Comparison of ENCODE assay signal across 22 mouse cellular contexts in genomic region chr17:50904463-50904862, GRCm38 (mm10).
DNase-seq lines count a peak whose midpoint lies in the region; ATAC-seq lines count a peak whose summit lies in the region.
"Had no signal": no experiment of that assay in that cellular context is flagged by ENCODE, and none has a peak within 500 bp of the region (broad histone marks: within the 10 kb centered on the region; RNA-seq: fewer than 3 reads in every experiment).

No protein-coding gene starts in this region.

- H3K4me2 ChIP-seq in liver, embryonic 11.5 days: no peak overlapping the region
- no peak overlapping the region for H3K4me2 ChIP-seq in liver, embryonic 13.5 days
- H3K4me2 ChIP-seq in liver, embryonic 16.5 days (ENCODE audit: low read depth, low read length): no peak overlapping the region
- H3K4me2 ChIP-seq in hindbrain, embryonic 11.5 days (replicated peaks; ENCODE audit: low read depth, low read length): no peak overlapping the region
- H3K4me2 ChIP-seq: forebrain, embryonic 13.5 days; heart, embryonic 11.5 days; hindbrain, embryonic 14.5 days had no signal

- WGBS in liver, embryonic 11.5 days: 74% methylated on average over 3 of the region's 3 CpGs
- WGBS in liver, embryonic 13.5 days (ENCODE audit: insufficient replicate concordance): 65% methylated on average over 3 of the region's 3 CpGs
- WGBS in liver, embryonic 16.5 days (ENCODE audit: insufficient replicate concordance): 56% methylated on average over 3 of the region's 3 CpGs
- WGBS in hindbrain, embryonic 11.5 days: 85% methylated on average over 3 of the region's 3 CpGs

- DNase-seq in liver, embryonic 11.5 days (ENCODE audit: low spot score): no peak
- no peak for DNase-seq in liver
- DNase-seq in liver, embryonic 13.5 days: peak; percentile 10
- DNase-seq in right cerebral cortex, postnatal 4 days: no peak
- no peak for DNase-seq in hindbrain, embryonic 11.5 days (ENCODE audit: low spot score)
- DNase-seq in layer of hippocampus, adult 9-11 months: no peak
- DNase-seq: adrenal gland, adult 8-10 months; adrenal gland, postnatal 25 days; cerebellum, adult 11 months; cerebellum, adult 8-10 months; cerebellum, postnatal 14 days; gastrocnemius, adult 2 months; gastrocnemius, postnatal 14 days; heart, adult 11 months had no signal

- peak; percentile 82 for ATAC-seq in liver, embryonic 11.5 days (replicated peaks; ENCODE audit: low FRiP score)
- ATAC-seq in liver, embryonic 13.5 days (ENCODE audit: low read depth): peak; percentile 90
- ATAC-seq in liver, embryonic 16.5 days (ENCODE audit: low read depth): peak; percentile 69
- no peak for ATAC-seq in hindbrain, embryonic 11.5 days (ENCODE audit: low FRiP score)
- ATAC-seq: activated CD4-positive, CD25-positive, alpha-beta regulatory T cell, adult 4 months; forebrain, embryonic 13.5 days; forebrain, embryonic 16.5 days; hindbrain, postnatal 0 days had no signal

- H3K27ac ChIP-seq in liver, embryonic 11.5 days (ENCODE audit: low read depth, low read length): no peak overlapping the region
- no peak overlapping the region for H3K27ac ChIP-seq in liver, embryonic 13.5 days
- H3K27ac ChIP-seq in liver, embryonic 16.5 days (ENCODE audit: low read length): no peak overlapping the region
- H3K27ac ChIP-seq in hindbrain, embryonic 11.5 days (ENCODE audit: low read depth, low read length): no peak overlapping the region
- H3K27ac ChIP-seq: forebrain, embryonic 10.5 days; forebrain, embryonic 13.5 days; gastrocnemius, adult 2 months; hindbrain, embryonic 14.5 days; hindbrain, postnatal 0 days had no signal

- no peak overlapping the region for H3K4me3 ChIP-seq in liver, embryonic 11.5 days (ENCODE audit: low read depth, low read length)
- no peak overlapping the region for H3K4me3 ChIP-seq in liver, embryonic 13.5 days (replicated peaks)
- no peak overlapping the region for H3K4me3 ChIP-seq in liver, embryonic 16.5 days (ENCODE audit: low read depth, low read length)
- no peak overlapping the region for H3K4me3 ChIP-seq in hindbrain, embryonic 11.5 days (ENCODE audit: low read depth, low read length)
- H3K4me3 ChIP-seq: forebrain, embryonic 10.5 days; forebrain, embryonic 13.5 days; gastrocnemius, adult 2 months had no signal

- H3K9ac ChIP-seq in liver, embryonic 11.5 days (ENCODE audit: low read depth, low read length): no peak overlapping the region
- no peak overlapping the region for H3K9ac ChIP-seq in liver, embryonic 13.5 days
- H3K9ac ChIP-seq in liver, embryonic 16.5 days (ENCODE audit: low read depth, low read length): no peak overlapping the region
- no peak overlapping the region for H3K9ac ChIP-seq in hindbrain, embryonic 11.5 days (ENCODE audit: low read depth, low read length)
- H3K9ac ChIP-seq: forebrain, embryonic 13.5 days; hindbrain, embryonic 14.5 days had no signal

- no peaks in the 10 kb centered on the region for H3K27me3 ChIP-seq in liver, embryonic 11.5 days (replicated peaks; ENCODE audit: control insufficient read depth, insufficient read depth, low read length)
- no peaks in the 10 kb centered on the region for H3K27me3 ChIP-seq in liver, embryonic 13.5 days
- no peaks in the 10 kb centered on the region for H3K27me3 ChIP-seq in liver, embryonic 16.5 days (ENCODE audit: control insufficient read depth, insufficient read depth, low read depth, low read length)
- H3K27me3 ChIP-seq in hindbrain, embryonic 11.5 days (ENCODE audit: control insufficient read depth, insufficient read depth, low read length): no peaks in the 10 kb centered on the region
- H3K27me3 ChIP-seq: forebrain, embryonic 13.5 days had no signal

- no peaks in the 10 kb centered on the region for H3K9me3 ChIP-seq in liver, embryonic 11.5 days (ENCODE audit: control insufficient read depth, low read length)
- no peaks in the 10 kb centered on the region for H3K9me3 ChIP-seq in liver, embryonic 13.5 days (replicated peaks)
- H3K9me3 ChIP-seq in liver, embryonic 16.5 days (replicated peaks; ENCODE audit: control insufficient read depth, low read length): no peaks in the 10 kb centered on the region
- H3K9me3 ChIP-seq in hindbrain, embryonic 11.5 days (ENCODE audit: control insufficient read depth, low read length): no peaks in the 10 kb centered on the region
- H3K9me3 ChIP-seq: forebrain, embryonic 10.5 days; forebrain, embryonic 13.5 days had no signal

- H3K36me3 ChIP-seq in liver, embryonic 11.5 days (ENCODE audit: control insufficient read depth, insufficient read depth, low read length): no peaks in the 10 kb centered on the region
- H3K36me3 ChIP-seq in liver, embryonic 13.5 days: no peaks in the 10 kb centered on the region
- no peaks in the 10 kb centered on the region for H3K36me3 ChIP-seq in liver, embryonic 16.5 days (ENCODE audit: control insufficient read depth, insufficient read depth)
- no peaks in the 10 kb centered on the region for H3K36me3 ChIP-seq in hindbrain, embryonic 11.5 days (ENCODE audit: control insufficient read depth, insufficient read depth, low read length)
- H3K36me3 ChIP-seq: forebrain, embryonic 10.5 days had no signal

- 0 out of 2 replicates have a peak, but pooled peaks cover 3% of the 10 kb centered on the region for H3K4me1 ChIP-seq in liver, embryonic 11.5 days (replicated peaks; ENCODE audit: control insufficient read depth, insufficient read depth, low read length)
- peaks cover 4% of the 10 kb centered on the region for H3K4me1 ChIP-seq in liver, embryonic 13.5 days (replicated peaks)
- H3K4me1 ChIP-seq in liver, embryonic 16.5 days (ENCODE audit: control insufficient read depth, low read depth, low read length): no peaks in the 10 kb centered on the region
- no peaks in the 10 kb centered on the region for H3K4me1 ChIP-seq in hindbrain, embryonic 11.5 days (replicated peaks; ENCODE audit: control insufficient read depth, insufficient read depth, low read length)
